Mouse (Mus musculus): ENCODE data around the gene Taok1. TPM values are rescaled to one million over a fixed set of nuclear protein-coding genes. Genes with fewer than 3 reads are reported as not detected.
"Not testable (repeated sequence)": the region's sequence is repeated elsewhere in the genome, so short reads cannot be mapped to it uniquely, and the experiment has no call there.

Gene Taok1
- total RNA-seq, 1 experiment: 60.8 TPM

GRCm38 (mm10) chr11:77532202-77532846 is 75.3 kb downstream of the Taok1 start:
- TF ChIP-seq CHD2 (IDR thresholded peaks at IDR 0.05; ENCODE audit: low read depth, low read length) (no peak), MAFK (IDR thresholded peaks at IDR 0.05; ENCODE audit: insufficient read depth, low read depth, low read length) (no peak), ZNF384 (IDR thresholded peaks at IDR 0.05; ENCODE audit: low read depth, low read length) (no peak), ZC3H11A (IDR thresholded peaks at IDR 0.05; ENCODE audit: borderline replicate concordance, low read depth, low read length) (no peak), HCFC1 (IDR thresholded peaks at IDR 0.05; ENCODE audit: borderline replicate concordance, insufficient read depth, low read length) (no peak)
- Histone ChIP-seq H3K4me3 (ENCODE audit: insufficient read depth in 1 of 2, low read depth in 1 of 2, low read length in 2 of 2, poor library complexity in 1 of 2, severe bottlenecking in 1 of 2) (no peak overlapping the region), H3K9me3 (ENCODE audit: control insufficient read depth, insufficient read depth, low read depth, low read length) (no peaks in the 10 kb centered on the region), H3K4me1 (ENCODE audit: control insufficient read depth in 2 of 2, insufficient read depth in 2 of 2, low read length in 2 of 2, poor library complexity in 1 of 2) (no peaks in the 10 kb centered on the region), H3K9ac (ENCODE audit: insufficient read depth, low read depth, low read length, poor library complexity, severe bottlenecking) (no peak overlapping the region), H3K27ac (ENCODE audit: insufficient read depth, low read depth, low read length, poor library complexity, severe bottlenecking) (no peak overlapping the region), H3K36me3 (ENCODE audit: control insufficient read depth, insufficient read depth, low read length, poor library complexity, severe bottlenecking) (no peaks in the 10 kb centered on the region)
- no peak for DNase-seq (ENCODE audit: low read depth, low spot score)
- in situ Hi-C loops (cut with MboI; ENCODE audit: low sequenced_read_pairs in 2 of 2, unreplicated experiment in 2 of 2): no loop called here

GRCm38 (mm10) chr11:77530862-77531261 is 76.8 kb downstream of the Taok1 start:
- DNase-seq (ENCODE audit: low read depth, low spot score): no peak
- Histone ChIP-seq H3K9me3 (ENCODE audit: control insufficient read depth, insufficient read depth, low read depth, low read length) (no peaks in the 10 kb centered on the region), H3K9ac (ENCODE audit: insufficient read depth, low read depth, low read length, poor library complexity, severe bottlenecking) (no peak overlapping the region), H3K36me3 (ENCODE audit: control insufficient read depth, insufficient read depth, low read length, poor library complexity, severe bottlenecking) (no peaks in the 10 kb centered on the region), H3K4me3 (ENCODE audit: insufficient read depth in 1 of 2, low read depth in 1 of 2, low read length in 2 of 2, poor library complexity in 1 of 2, severe bottlenecking in 1 of 2) (no peak overlapping the region), H3K27ac (ENCODE audit: insufficient read depth, low read depth, low read length, poor library complexity, severe bottlenecking) (no peak overlapping the region), H3K4me1 (ENCODE audit: control insufficient read depth in 2 of 2, insufficient read depth in 2 of 2, low read length in 2 of 2, poor library complexity in 1 of 2) (no peaks in the 10 kb centered on the region)
- TF ChIP-seq ZC3H11A (IDR thresholded peaks at IDR 0.05; ENCODE audit: borderline replicate concordance, low read depth, low read length): no peak
- TF ChIP-seq MAFK (IDR thresholded peaks at IDR 0.05; ENCODE audit: insufficient read depth, low read depth, low read length): no peak
- no peak for TF ChIP-seq HCFC1 (IDR thresholded peaks at IDR 0.05; ENCODE audit: borderline replicate concordance, insufficient read depth, low read length)
- no peak for TF ChIP-seq ZNF384 (IDR thresholded peaks at IDR 0.05; ENCODE audit: low read depth, low read length)
- TF ChIP-seq CHD2 (IDR thresholded peaks at IDR 0.05; ENCODE audit: low read depth, low read length): no peak
- in situ Hi-C loops (cut with MboI; ENCODE audit: low sequenced_read_pairs in 2 of 2, unreplicated experiment in 2 of 2): no loop called here

GRCm38 (mm10) chr11:77529644-77530043 is 78.0 kb downstream of the Taok1 start:
- H3K36me3 ChIP-seq (ENCODE audit: control insufficient read depth, insufficient read depth, low read length, poor library complexity, severe bottlenecking): no peaks in the 10 kb centered on the region
- H3K27ac ChIP-seq (ENCODE audit: insufficient read depth, low read depth, low read length, poor library complexity, severe bottlenecking): no peak overlapping the region
- in situ Hi-C loops (cut with MboI; ENCODE audit: low sequenced_read_pairs in 2 of 2, unreplicated experiment in 2 of 2): no loop called here
- H3K9me3 ChIP-seq (ENCODE audit: control insufficient read depth, insufficient read depth, low read depth, low read length): no peaks in the 10 kb centered on the region
- no peak for TF ChIP-seq CHD2 (IDR thresholded peaks at IDR 0.05; ENCODE audit: low read depth, low read length)
- DNase-seq (ENCODE audit: low read depth, low spot score): no peak
- H3K4me1 ChIP-seq (ENCODE audit: control insufficient read depth in 2 of 2, insufficient read depth in 2 of 2, low read length in 2 of 2, poor library complexity in 1 of 2): no peaks in the 10 kb centered on the region
- no peak overlapping the region for H3K4me3 ChIP-seq (ENCODE audit: insufficient read depth in 1 of 2, low read depth in 1 of 2, low read length in 2 of 2, poor library complexity in 1 of 2, severe bottlenecking in 1 of 2)
- H3K9ac ChIP-seq (ENCODE audit: insufficient read depth, low read depth, low read length, poor library complexity, severe bottlenecking): no peak overlapping the region

- in situ Hi-C loops (cut with MboI; ENCODE audit: low sequenced_read_pairs in 2 of 2, unreplicated experiment in 2 of 2); H3K9me3 ChIP-seq (ENCODE audit: control insufficient read depth, insufficient read depth, low read depth, low read length); H3K36me3 ChIP-seq (ENCODE audit: control insufficient read depth, insufficient read depth, low read length, poor library complexity, severe bottlenecking): not testable (repeated sequence)
Measured at GRCm38 (mm10) chr11:77528420-77528819, 79.2 kb downstream of the Taok1 start.

GRCm38 (mm10) chr11:77525804-77526486 is 81.7 kb downstream of the Taok1 start:
- in situ Hi-C loops (cut with MboI; ENCODE audit: low sequenced_read_pairs in 2 of 2, unreplicated experiment in 2 of 2): no loop called here
- TF ChIP-seq CHD2 (IDR thresholded peaks at IDR 0.05; ENCODE audit: low read depth, low read length): no peak
- no peak for TF ChIP-seq MAFK (IDR thresholded peaks at IDR 0.05; ENCODE audit: insufficient read depth, low read depth, low read length)
- TF ChIP-seq ZC3H11A (IDR thresholded peaks at IDR 0.05; ENCODE audit: borderline replicate concordance, low read depth, low read length): no peak
- TF ChIP-seq HCFC1 (IDR thresholded peaks at IDR 0.05; ENCODE audit: borderline replicate concordance, insufficient read depth, low read length): no peak
- no peak for TF ChIP-seq ZNF384 (IDR thresholded peaks at IDR 0.05; ENCODE audit: low read depth, low read length)
- no peaks in the 10 kb centered on the region for H3K36me3 ChIP-seq (ENCODE audit: control insufficient read depth, insufficient read depth, low read length, poor library complexity, severe bottlenecking)
- DNase-seq (ENCODE audit: low read depth, low spot score): no peak
- no peaks in the 10 kb centered on the region for H3K9me3 ChIP-seq (ENCODE audit: control insufficient read depth, insufficient read depth, low read depth, low read length)
- H3K9ac ChIP-seq (ENCODE audit: insufficient read depth, low read depth, low read length, poor library complexity, severe bottlenecking): no peak overlapping the region
- no peak overlapping the region for H3K4me3 ChIP-seq (ENCODE audit: insufficient read depth in 1 of 2, low read depth in 1 of 2, low read length in 2 of 2, poor library complexity in 1 of 2, severe bottlenecking in 1 of 2)
- H3K27ac ChIP-seq (ENCODE audit: insufficient read depth, low read depth, low read length, poor library complexity, severe bottlenecking): no peak overlapping the region
- no peaks in the 10 kb centered on the region for H3K4me1 ChIP-seq (ENCODE audit: control insufficient read depth in 2 of 2, insufficient read depth in 2 of 2, low read length in 2 of 2, poor library complexity in 1 of 2)

More at GRCm38 (mm10) chr11:77528420-77528819, 79.2 kb downstream of the Taok1 start:
- not testable (repeated sequence) for H3K27ac ChIP-seq (ENCODE audit: insufficient read depth, low read depth, low read length, poor library complexity, severe bottlenecking); H3K4me1 ChIP-seq (ENCODE audit: control insufficient read depth in 2 of 2, insufficient read depth in 2 of 2, low read length in 2 of 2, poor library complexity in 1 of 2); H3K4me3 ChIP-seq (ENCODE audit: insufficient read depth in 1 of 2, low read depth in 1 of 2, low read length in 2 of 2, poor library complexity in 1 of 2, severe bottlenecking in 1 of 2); DNase-seq (ENCODE audit: low read depth, low spot score); H3K9ac ChIP-seq (ENCODE audit: insufficient read depth, low read depth, low read length, poor library complexity, severe bottlenecking)

All from ES-E14 (cell line).